Mouse (Mus musculus) thymus, adult 2 months (tissue): ENCODE measurements around the gene Gm4952. TPM values are rescaled to one million over a fixed set of nuclear protein-coding genes. Genes with fewer than 3 reads are reported as not detected.

Source experiments
- DNase-seq: peaks from one replicate; pipeline ENCODE4 v3.0.0; 2021
- H3K27ac ChIP-seq: fragments of 200-500 bp; 2 replicates; pipeline ENCODE4 v1.5.1; 2012; ENCODE audit warnings: low read length, control low read depth; ENCODE audit not compliant: control insufficient read depth, insufficient read depth
- H3K27me3 ChIP-seq: fragments of 200-500 bp; 2 replicates; pipeline ENCODE4 v1.6.1; 2012; ENCODE audit warnings: mild to moderate bottlenecking, low read length, moderate library complexity, mixed read lengths; ENCODE audit not compliant: control insufficient read depth, insufficient read depth
- H3K36me3 ChIP-seq: fragments of 200-500 bp; 2 replicates; pipeline ENCODE4 v1.6.1; 2012; ENCODE audit warnings: mild to moderate bottlenecking, low read length, moderate library complexity; ENCODE audit not compliant: control insufficient read depth, insufficient read depth
- H3K4me1 ChIP-seq: fragments of 200-500 bp; replicated peaks from 2 replicates; pipeline ENCODE4 v1.6.1; 2012; ENCODE audit warnings: low read length; ENCODE audit not compliant: control insufficient read depth, insufficient read depth
- H3K4me3 ChIP-seq: fragments of 200-500 bp; 2 replicates; pipeline ENCODE4 v1.5.1; 2012; ENCODE audit warnings: mild to moderate bottlenecking, low read length, control low read depth, moderate library complexity; ENCODE audit not compliant: control insufficient read depth, insufficient read depth
- CTCF ChIP-seq: fragments of 200-500 bp; IDR thresholded peaks from 2 replicates; pipeline ENCODE4 v1.5.1; 2012; ENCODE audit warnings: mild to moderate bottlenecking, control low read depth, low read length, moderate library complexity, borderline replicate concordance; ENCODE audit not compliant: control insufficient read depth, poor library complexity, insufficient read depth; ENCODE audit errors: extremely low read depth
- POLR2A ChIP-seq: fragments of 200-500 bp; IDR thresholded peaks from 2 replicates; pipeline ENCODE4 v1.6.1; 2012; ENCODE audit warnings: mild to moderate bottlenecking, low read length, control low read depth, moderate library complexity; ENCODE audit not compliant: control insufficient read depth, poor library complexity, insufficient read depth; ENCODE audit errors: extremely low read depth
- WGBS: fragments of 180-500 bp; shearing (Covaris S2); methylation state at CpG from one replicate; pipeline ENCODE4 v1.1.7; 2018; 5-methylcytosine and 5-hydroxymethylcytosine counted together
- polyA plus RNA-seq: library from polyadenylated mRNA; depleted of rRNA; stranded (reverse); fragments of >200 nt; gene quantifications from 2 replicates; pipeline ENCODE4 v1.2.3, GENCODE M21; 2012; rRNA removed

Gm4952 gene
- polyA plus RNA-seq: 0.13 and 0.22 TPM in 2 replicates

DNA sequence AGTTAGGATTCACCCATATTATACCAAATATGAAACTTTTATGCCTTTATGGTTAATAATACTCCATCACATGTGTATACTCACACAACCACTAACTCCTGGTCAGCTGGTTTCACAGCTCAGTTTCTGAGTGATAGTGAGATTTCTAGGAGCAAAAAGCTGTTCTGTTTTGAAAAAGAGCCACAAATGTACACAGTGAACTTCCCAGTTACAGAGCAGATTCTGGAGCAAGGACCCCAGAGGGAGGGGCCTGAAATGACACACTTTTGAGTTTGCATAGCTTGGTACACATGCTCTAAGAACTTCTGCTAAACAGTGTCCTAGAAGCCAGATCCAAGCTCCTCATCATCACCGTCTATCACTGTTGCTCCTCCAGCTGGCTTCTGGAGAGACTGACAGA, at the start of gene Gm4952:
Gene Gm4952 (plus strand): TSS at position 301 of the 400 bp plus-strand sequence.
- Histone ChIP-seq H3K27me3 (no peaks in the 10 kb centered on the region), H3K4me3 (no peak within 1 kb of the TSS), H3K4me1 (peaks cover 13% of the 10 kb centered on the region), H3K36me3 (no peaks in the 10 kb centered on the region), H3K27ac (no peak within 1 kb of the TSS)
- TF ChIP-seq CTCF (no peak), POLR2A (no peak)
- 82% methylated on average over 1 of the region's 1 CpGs for WGBS
- DNase-seq: no peak

GRCm38 (mm10) chr19:12550005-12550942, 49.5 kb upstream of the Gm4952 start:
- H3K4me1 ChIP-seq: peaks cover 8% of the 10 kb centered on the region; the same call in 1 of the 2 replicates
- H3K4me3 ChIP-seq: no peak overlapping the region
- H3K27ac ChIP-seq: no peak overlapping the region
- no peaks in the 10 kb centered on the region for H3K36me3 ChIP-seq
- no peaks in the 10 kb centered on the region for H3K27me3 ChIP-seq
- WGBS: 96% methylated on average over 5 of the region's 5 CpGs
- no peak for DNase-seq
- TF ChIP-seq POLR2A (no peak), CTCF (no peak)

- Histone ChIP-seq H3K27ac (no peak overlapping the region), H3K4me1 (no peaks in the 10 kb centered on the region), H3K27me3 (no peaks in the 10 kb centered on the region), H3K4me3 (no peak overlapping the region), H3K36me3 (no peaks in the 10 kb centered on the region)
- DNase-seq: no peak
- TF ChIP-seq CTCF (no peak), POLR2A (no peak)
- WGBS: 81% methylated on average over 2 of the region's 2 CpGs
Observed at GRCm38 (mm10) chr19:12556293-12556692, 43.5 kb upstream of the Gm4952 start.

- no peak for DNase-seq
- Histone ChIP-seq H3K27ac (no peak overlapping the region), H3K36me3 (no peaks in the 10 kb centered on the region), H3K27me3 (no peaks in the 10 kb centered on the region), H3K4me3 (no peak overlapping the region), H3K4me1 (no peaks in the 10 kb centered on the region)
- no peak for TF ChIP-seq CTCF
- no peak for TF ChIP-seq POLR2A
- 94% methylated on average over 4 of the region's 4 CpGs for WGBS
Observed at GRCm38 (mm10) chr19:12558219-12558618, 41.6 kb upstream of the Gm4952 start.

DNA sequence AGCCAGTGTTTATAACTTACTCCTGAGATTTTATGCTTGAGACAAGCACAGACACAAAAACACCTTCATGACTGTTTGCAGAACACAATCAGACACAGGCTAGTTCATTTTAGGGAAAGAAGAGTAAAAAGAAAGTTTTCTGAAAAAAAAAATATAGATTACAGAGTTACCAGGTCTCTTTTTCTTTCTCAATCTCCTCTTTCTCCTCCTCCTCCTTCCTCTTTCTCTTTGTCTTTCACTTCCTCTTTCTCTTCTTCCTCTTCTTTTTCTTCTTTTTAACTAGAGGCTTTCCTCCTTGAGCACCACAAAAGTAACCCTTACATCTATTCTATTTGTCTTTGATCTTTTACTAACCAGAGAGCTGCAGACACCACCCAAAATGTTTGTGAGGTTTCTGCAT, 35.6 kb upstream of the Gm4952 start:
- H3K27me3 ChIP-seq: no peaks in the 10 kb centered on the region
- H3K4me3 ChIP-seq: no peak overlapping the region
- TF ChIP-seq POLR2A (no peak), CTCF (no peak)
- H3K36me3 ChIP-seq: no peaks in the 10 kb centered on the region
- peaks cover 4% of the 10 kb centered on the region for H3K4me1 ChIP-seq
- no peak for DNase-seq
- H3K27ac ChIP-seq: no peak overlapping the region; the same call in 1 of the 2 replicates

GRCm38 (mm10) chr19:12567011-12567410, 32.8 kb upstream of the Gm4952 start:
- WGBS: 64% methylated on average over 4 of the region's 4 CpGs

More at GRCm38 (mm10) chr19:12567011-12567410, 32.8 kb upstream of the Gm4952 start:
- no peak for TF ChIP-seq CTCF
- no peak for DNase-seq
- Histone ChIP-seq H3K27me3 (no peaks in the 10 kb centered on the region), H3K27ac (no peak overlapping the region), H3K4me3 (no peak overlapping the region), H3K4me1 (peaks cover 4% of the 10 kb centered on the region), H3K36me3 (no peaks in the 10 kb centered on the region)
